Mouse (Mus musculus): ENCODE measurements around the gene Elovl1. TPM values are rescaled to one million over a fixed set of nuclear protein-coding genes. Genes with fewer than 3 reads are reported as not detected.

Elovl1 gene
- total RNA-seq (2021): 10 to 100 TPM in 1 of 2 experiments, 1 to 10 TPM in 1; 8.0 to 10.3 TPM
- long read RNA-seq, experiment 1, transcript Elovl1-201 (8 exons, 1,811 nt): major isoform, 8 of 8 reads
- long read RNA-seq, experiment 1, partial matches to known transcripts: 0 of 8 reads
- long read RNA-seq, experiment 1, other reads (novel, unspliced or antisense): 0 of 8 reads
- long read RNA-seq, experiment 2, transcript Elovl1-201 (8 exons, 1,811 nt): major isoform, 17 of 19 reads
- long read RNA-seq, experiment 2, partial matches to known transcripts: 0 of 19 reads
- long read RNA-seq, experiment 2, other reads (novel, unspliced or antisense): 2 of 19 reads

- DNase-seq: peak; percentile 93
Measured at GRCm38 (mm10) chr4:118427768-118428451, at the start of gene Elovl1. Gene Elovl1, plus strand, starts transcription at chr4:118428093.

DNA sequence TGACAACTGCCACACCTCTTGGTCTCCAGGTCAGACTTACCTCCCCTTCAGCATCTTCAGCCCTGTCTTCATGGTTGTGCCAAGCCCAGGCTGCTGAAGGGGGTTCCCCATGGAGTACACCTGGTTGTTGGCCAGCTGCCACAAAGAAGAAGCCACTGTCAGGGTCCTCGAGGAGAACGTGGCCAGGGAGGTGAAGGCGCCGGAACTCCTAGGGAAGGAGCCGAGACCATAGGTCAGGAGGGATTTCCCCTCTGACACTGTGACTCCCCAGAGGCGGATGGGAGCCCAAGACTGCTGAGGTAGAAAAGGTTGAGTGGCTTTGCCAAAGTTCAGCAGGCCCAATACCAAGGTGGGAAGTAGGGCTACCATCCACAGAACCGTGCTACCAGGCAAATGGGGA, 44.6 kb upstream of the Elovl1 start:
- no peak for DNase-seq

DNA sequence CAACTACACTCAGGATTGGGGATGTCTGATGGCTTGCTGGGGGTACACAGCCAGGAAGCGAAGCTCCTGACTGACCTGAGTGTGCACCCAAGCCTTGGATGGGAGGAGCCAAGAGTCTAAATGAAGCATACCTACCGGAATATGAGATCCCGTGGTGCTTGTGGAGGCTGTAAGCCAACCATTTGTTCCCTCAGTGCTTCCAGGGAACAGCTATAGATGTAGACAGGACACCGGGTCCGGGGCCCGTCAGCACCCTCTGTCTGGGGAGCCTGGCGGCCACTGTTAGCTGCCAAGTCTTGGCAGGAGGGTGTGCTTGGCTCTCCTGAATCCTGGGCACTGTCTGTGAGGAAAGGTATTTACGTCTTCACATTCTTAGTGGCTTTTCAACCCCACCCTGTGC, 40.6 kb upstream of the Elovl1 start:
- no peak for DNase-seq

GRCm38 (mm10) chr4:118390146-118390545, 37.7 kb upstream of the Elovl1 start:
- no peak for DNase-seq

GRCm38 (mm10) chr4:118394505-118394904, 33.4 kb upstream of the Elovl1 start:
- DNase-seq: no peak

- no peak for DNase-seq
Measured at GRCm38 (mm10) chr4:118395289-118395688, 32.6 kb upstream of the Elovl1 start.

- no peak for DNase-seq
Measured at GRCm38 (mm10) chr4:118396433-118396832, 31.5 kb upstream of the Elovl1 start.

DNA sequence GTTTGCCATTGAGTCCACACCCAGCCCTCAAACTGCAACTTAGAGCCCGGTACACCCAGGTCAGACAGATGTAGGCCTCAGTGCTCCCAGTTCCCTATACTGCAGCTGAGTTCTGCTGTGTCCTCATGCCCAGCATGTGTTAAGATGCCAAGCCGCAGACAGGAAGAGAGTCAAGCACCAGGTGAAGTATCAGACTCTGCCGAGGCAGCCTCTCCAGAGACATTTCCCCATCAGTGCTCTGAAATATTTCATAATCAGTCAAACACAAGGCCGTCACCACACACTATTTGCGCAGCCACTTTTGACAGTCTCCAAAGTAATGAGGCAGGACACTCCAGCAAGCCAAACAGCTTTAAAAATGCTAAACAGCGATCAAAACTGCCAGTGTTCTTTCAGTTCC, 29.5 kb upstream of the Elovl1 start:
- no peak for DNase-seq

- no peak for DNase-seq
Measured at GRCm38 (mm10) chr4:118401421-118401820, 26.5 kb upstream of the Elovl1 start.

- no peak for DNase-seq
Measured at GRCm38 (mm10) chr4:118401918-118402317, 26.0 kb upstream of the Elovl1 start.

DNA sequence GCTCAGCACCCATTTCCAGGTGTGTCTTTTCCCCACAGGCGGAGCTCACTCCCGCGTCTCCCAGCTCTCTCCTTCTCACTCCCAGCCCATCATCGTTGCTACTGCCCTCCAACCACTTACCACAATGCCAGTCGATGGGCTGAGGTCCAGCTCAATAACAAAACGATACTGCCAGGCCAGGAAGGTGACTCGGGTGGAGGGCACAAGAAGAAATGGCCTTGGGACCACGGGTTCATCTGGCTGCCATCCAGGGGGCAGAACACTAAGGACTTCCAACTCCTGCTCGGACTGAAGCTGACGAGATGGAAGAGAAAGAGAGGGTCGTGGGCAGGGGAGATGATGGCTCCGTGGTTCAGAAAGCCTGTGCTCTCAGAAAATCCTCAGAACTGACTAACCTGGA, 25.2 kb upstream of the Elovl1 start:
- DNase-seq: no peak

DNA sequence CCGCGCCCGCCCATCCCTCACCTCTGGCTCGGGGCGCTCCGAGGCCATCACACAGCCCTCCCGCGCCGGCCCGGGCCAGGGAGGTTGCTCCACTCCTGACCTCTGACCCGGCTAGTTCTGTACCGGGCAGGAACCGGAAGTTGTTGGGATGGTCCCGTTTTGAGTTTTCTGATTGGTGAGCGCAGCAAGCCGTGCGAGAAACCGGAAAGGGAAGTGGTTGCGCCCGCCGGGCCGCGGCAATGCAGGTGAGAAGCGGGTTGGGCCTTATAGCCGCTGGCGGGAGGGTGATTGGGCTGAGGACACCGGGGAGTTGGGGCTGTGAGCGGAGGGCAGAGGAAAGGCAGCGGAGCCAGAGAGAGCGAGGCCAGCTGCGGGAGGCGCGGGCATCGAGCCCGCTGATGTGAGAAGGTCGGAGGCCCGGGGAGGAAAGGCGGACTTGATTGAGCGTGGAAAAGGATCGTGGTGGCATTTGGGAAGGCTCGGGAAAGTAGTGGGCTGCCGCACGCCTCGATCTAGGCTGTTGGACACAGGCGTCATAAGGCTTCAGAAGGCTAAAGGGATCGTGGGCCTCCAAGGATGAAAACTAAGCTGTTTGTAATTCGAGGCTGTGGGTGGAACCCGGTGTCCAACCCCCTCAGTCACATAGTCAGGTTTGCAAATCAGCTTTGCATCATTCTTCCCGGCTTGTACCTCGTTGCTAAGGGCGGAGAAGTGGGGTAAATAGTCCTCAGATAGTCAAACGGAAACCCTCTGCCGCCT, 18.6 kb upstream of the Elovl1 start, which contains the start of the genes Szt2 and Med8:
Szt2 (minus strand) TSS at position 132 of the 759 bp plus-strand sequence.
Med8 (plus strand) TSS at position 196 of the 759 bp plus-strand sequence.
- peak; percentile 89 for DNase-seq

- DNase-seq: no peak
Measured at GRCm38 (mm10) chr4:118410871-118411270, 17.0 kb upstream of the Elovl1 start.

- no peak for DNase-seq
Measured at GRCm38 (mm10) chr4:118413553-118413952, 14.3 kb upstream of the Elovl1 start.

DNA sequence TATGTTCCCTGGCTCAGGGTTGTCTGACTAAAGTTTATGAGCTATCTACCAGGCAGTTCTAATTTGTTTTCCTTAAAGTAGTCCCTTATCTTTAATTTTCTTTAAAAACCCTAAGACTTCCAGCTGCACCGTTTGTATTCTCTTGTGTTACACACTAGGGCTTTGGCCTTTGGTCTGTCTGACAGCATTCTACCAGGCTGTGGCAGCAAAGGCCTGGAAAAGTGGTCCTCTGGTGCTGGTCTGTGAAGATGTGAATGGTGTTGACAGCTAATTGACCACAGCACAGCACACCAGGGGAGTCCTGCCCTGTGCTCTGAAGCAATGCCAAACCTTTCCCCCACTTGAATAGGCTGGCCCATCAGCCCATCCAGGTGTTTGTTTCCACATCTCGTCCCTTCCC, 12.1 kb upstream of the Elovl1 start:
- DNase-seq: no peak

DNA sequence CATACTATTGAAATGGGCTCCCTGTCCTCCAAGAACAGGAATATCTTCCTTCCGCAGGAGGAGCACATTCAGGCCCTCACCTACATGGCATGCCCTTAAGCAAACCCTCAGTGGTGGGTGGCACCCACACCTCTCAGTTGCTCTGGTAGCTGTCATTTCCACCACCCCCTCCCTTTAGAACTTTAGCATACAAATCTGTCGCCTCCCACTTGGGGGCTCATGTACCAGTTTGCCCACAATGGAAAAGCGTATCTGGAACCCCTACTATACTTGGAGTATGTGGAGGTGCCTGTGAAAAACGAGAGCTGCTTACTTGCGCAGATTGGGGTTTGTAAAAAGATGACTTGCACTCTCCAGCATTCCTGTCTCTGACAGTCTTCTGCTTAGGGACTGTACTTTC, 11.6 kb upstream of the Elovl1 start:
- DNase-seq: no peak

- DNase-seq: no peak
Measured at GRCm38 (mm10) chr4:118417112-118417797, 10.6 kb upstream of the Elovl1 start.

DNA sequence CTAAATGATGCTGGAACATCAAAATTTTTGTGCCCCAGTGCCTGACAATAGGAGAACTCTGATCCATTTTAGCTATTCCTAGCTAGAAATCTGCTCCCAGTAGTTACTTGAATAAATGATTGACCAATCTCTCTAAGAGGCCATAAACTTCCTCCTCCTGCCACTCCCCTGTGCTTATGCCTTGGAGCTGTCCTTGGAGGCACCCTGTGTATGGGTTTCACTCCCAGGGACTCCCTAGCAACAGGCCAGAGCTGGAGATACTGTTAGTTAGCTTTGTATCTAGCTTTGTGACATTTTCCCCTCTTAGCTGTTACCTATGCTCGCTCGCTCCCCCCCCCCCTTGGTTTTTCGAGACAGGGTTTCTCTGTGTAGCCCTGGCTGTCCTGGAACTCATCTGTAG, 6.5 kb upstream of the Elovl1 start:
- no peak for DNase-seq

DNA sequence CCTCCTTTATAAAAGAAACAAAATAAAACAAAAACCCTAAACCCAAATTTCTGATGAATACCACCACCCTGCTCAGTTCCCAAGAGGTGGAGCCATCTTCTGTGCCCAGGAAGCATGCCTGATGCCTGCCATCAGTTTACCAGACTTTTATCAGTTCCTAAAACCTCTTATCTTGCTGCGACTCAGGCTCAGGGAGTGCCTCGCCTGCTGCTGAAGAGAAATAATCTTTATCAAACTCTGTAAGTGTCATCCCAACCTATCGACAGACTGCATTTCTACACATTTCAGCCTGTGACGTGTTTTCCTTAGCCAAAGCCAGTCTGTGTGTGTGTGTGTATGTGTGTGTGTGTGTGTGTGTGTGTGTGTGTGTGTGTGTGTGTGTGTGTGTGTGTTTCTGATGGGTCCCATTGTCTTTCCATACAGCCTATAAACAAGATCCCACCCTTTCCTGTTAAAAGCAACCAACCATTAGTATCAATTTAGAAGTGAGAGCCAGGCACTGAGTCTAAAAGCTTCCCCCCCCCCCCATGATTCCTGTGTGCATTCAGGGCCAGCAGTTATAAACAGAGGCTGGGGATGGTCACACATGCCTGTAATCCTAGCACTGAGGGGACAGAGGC, 3.2 kb upstream of the Elovl1 start:
- DNase-seq: no peak

DNA sequence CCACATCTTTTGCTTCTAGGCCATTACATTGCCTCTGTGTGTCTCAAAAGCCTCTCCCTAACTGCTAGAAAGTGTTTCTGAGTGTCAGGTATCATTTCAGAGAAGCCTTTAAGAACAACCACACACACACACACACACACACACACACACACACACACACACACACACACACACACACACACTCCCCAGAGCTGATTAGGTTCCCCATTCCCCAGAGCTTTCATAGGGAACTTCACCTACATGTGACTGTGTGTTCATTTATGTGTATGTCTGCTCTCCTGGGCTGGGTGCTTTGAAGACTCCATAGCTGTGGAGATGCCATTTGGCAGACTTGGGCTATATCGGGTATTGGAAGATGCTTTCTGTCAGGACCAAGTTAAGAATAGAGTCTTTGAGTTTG, 2.5 kb upstream of the Elovl1 start:
- no peak for DNase-seq

- DNase-seq: no peak
Measured at GRCm38 (mm10) chr4:118427415-118427767, 502 bp upstream of the Elovl1 start.
